Mouse (Mus musculus): ENCODE measurements around the gene Gtf3c6. TPM values are rescaled to one million over a fixed set of nuclear protein-coding genes. Genes with fewer than 3 reads are reported as not detected.

Gtf3c6 gene
- total RNA-seq (2021), result 10 to 100 TPM; 36.6 to 50.0 TPM
- long read RNA-seq, experiment 1, transcript Gtf3c6-206 (6 exons, 2,526 nt), result major isoform, 11 of 14 reads
- long read RNA-seq, experiment 1, partial matches to known transcripts, result 0 of 14 reads
- long read RNA-seq, experiment 1, other reads (novel, unspliced or antisense), result 0 of 14 reads
- long read RNA-seq, experiment 2, transcript Gtf3c6-201 (6 exons, 887 nt), result minor isoform, 6 of 39 reads
- long read RNA-seq, experiment 2, transcript Gtf3c6-206 (6 exons, 2,526 nt), result major isoform, 28 of 39 reads
- long read RNA-seq, experiment 2, partial matches to known transcripts, result 1 of 39 reads
- long read RNA-seq, experiment 2, other reads (novel, unspliced or antisense), result 4 of 39 reads

- peak; percentile 91 to 94 for DNase-seq (ENCODE audit: low spot score in 2 of 2)
These were observed at the start of gene Gtf3c6 for GRCm38 (mm10) chr10:40257414-40258255. Gtf3c6 (minus strand) TSS chr10:40258108.

- DNase-seq (ENCODE audit: low spot score in 2 of 2), result no peak
These were observed 48.1 kb upstream of the Gtf3c6 start for GRCm38 (mm10) chr10:40305989-40306388.

GRCm38 (mm10) chr10:40302140-40302985 is 44.5 kb upstream of the Gtf3c6 start, which contains the start of gene Amd1:
Amd1 (minus strand) TSS chr10:40302186.
- peak; percentile 100 for DNase-seq (ENCODE audit: low spot score in 2 of 2)

GRCm38 (mm10) chr10:40301181-40302075 is 43.5 kb upstream of the Gtf3c6 start:
- peak; percentile 49 to 53 for DNase-seq (ENCODE audit: low spot score in 2 of 2)

- DNase-seq (ENCODE audit: low spot score in 2 of 2), result peak; percentile 69 to 78
These were observed 42.8 kb upstream of the Gtf3c6 start for GRCm38 (mm10) chr10:40300648-40301171.

- DNase-seq (ENCODE audit: low spot score in 2 of 2), result no peak
These were observed 34.7 kb upstream of the Gtf3c6 start for GRCm38 (mm10) chr10:40292640-40293039.

- no peak for DNase-seq (ENCODE audit: low spot score in 2 of 2)
These were observed 28.9 kb upstream of the Gtf3c6 start for GRCm38 (mm10) chr10:40286767-40287166.

GRCm38 (mm10) chr10:40285571-40285970 is 27.7 kb upstream of the Gtf3c6 start:
- no peak for DNase-seq (ENCODE audit: low spot score in 2 of 2)

GRCm38 (mm10) chr10:40284997-40285396 is 27.1 kb upstream of the Gtf3c6 start:
- no peak for DNase-seq (ENCODE audit: low spot score in 2 of 2)

- no peak for DNase-seq (ENCODE audit: low spot score in 2 of 2)
These were observed 26.4 kb upstream of the Gtf3c6 start for GRCm38 (mm10) chr10:40284179-40284831.

- DNase-seq (ENCODE audit: low spot score in 2 of 2), result no peak
These were observed 25.7 kb upstream of the Gtf3c6 start for GRCm38 (mm10) chr10:40283636-40284035.

- no peak for DNase-seq (ENCODE audit: low spot score in 2 of 2)
These were observed 23.7 kb upstream of the Gtf3c6 start for GRCm38 (mm10) chr10:40281565-40281964.

- DNase-seq (ENCODE audit: low spot score in 2 of 2), result no peak
These were observed 20.4 kb upstream of the Gtf3c6 start for GRCm38 (mm10) chr10:40278317-40278716.

- DNase-seq (ENCODE audit: low spot score in 2 of 2), result no peak
These were observed 18.1 kb upstream of the Gtf3c6 start for GRCm38 (mm10) chr10:40275991-40276390.

- DNase-seq (ENCODE audit: low spot score in 2 of 2), result no peak
These were observed 16.0 kb upstream of the Gtf3c6 start for GRCm38 (mm10) chr10:40273938-40274337.

- DNase-seq (ENCODE audit: low spot score in 2 of 2), result no peak
These were observed 13.3 kb upstream of the Gtf3c6 start for GRCm38 (mm10) chr10:40271216-40271615.

- no peak for DNase-seq (ENCODE audit: low spot score in 2 of 2)
These were observed 7.0 kb upstream of the Gtf3c6 start for GRCm38 (mm10) chr10:40264920-40265319.

GRCm38 (mm10) chr10:40263691-40264090 is 5.8 kb upstream of the Gtf3c6 start:
- DNase-seq (ENCODE audit: low spot score in 2 of 2), result peak in 1 of 2 experiments; percentile 36

GRCm38 (mm10) chr10:40262200-40262599 is 4.3 kb upstream of the Gtf3c6 start:
- DNase-seq (ENCODE audit: low spot score in 2 of 2), result no peak

All from adrenal gland, adult 18-20 months (tissue).